Mouse (Mus musculus) ES-CJ7 (cell line): ENCODE results near the gene Gm17631.
"Not testable (repeated sequence)": the region's sequence is repeated elsewhere in the genome, so short reads cannot be mapped to it uniquely, and the experiment has no call there.

Experiments
- DNase-seq: peaks from one replicate; pipeline ENCODE4 v3.0.0; 2011; ENCODE audit warnings: low read depth, low spot score

Gene Gm17631

DNA sequence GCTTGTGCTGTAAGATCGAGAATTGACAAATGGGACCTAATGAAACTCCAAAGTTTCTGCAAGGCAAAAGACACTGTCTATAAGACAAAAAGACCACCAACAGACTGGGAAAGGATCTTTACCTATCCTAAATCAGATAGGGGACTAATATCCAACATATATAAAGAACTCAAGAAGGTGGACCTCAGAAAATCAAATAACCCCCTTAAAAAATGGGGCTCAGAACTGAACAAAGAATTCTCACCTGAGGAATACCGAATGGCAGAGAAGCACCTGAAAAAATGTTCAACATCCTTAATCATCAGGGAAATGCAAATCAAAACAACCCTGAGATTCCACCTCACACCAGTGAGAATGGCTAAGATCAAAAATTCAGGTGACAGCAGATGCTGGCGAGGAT is at the start of gene Gm17631:
Gene Gm17631, plus strand, starts transcription at position 301 of the 400 bp plus-strand sequence.
- not testable (repeated sequence) for DNase-seq

DNA sequence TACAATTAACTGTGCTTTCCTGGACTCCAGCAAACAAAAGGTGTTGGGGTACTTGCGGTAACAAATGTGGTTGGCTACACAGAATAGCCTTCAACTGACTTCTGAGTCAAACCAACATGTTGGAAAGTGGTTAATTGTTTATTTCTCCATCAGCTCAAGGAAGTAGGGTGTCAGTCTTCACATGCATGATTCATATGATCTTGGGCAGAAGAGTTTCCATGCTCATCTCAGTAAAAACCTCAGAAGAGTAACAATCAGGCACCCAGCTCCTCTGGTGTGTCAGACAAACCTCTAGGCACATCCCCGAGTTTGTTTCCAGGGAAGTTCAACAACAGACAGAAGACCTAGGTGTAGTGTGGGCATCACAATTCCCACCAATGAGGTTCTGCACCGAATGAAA is 44.7 kb upstream of the Gm17631 start:
- no peak for DNase-seq

DNA sequence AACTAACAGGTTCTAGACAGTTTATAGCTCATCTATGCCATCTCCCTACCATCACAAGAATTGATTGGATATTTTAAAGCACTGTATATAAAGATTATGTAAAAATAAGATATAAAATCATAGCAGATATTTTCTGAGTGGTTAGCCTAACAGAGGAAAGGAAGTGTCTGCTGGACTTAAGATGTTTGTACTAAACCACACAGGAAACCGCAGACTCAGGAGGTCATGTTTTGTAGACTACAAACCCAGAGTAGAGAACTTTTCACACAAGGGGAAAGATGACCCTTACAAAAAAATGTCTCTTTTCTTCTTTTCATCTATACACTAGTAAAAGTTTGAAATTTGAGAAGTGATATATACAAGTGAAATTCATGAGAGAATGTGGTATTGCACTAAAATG is 38.4 kb upstream of the Gm17631 start:
- no peak for DNase-seq

GRCm38 (mm10) chr6:129825559-129825958 is 36.9 kb upstream of the Gm17631 start:
- no peak for DNase-seq

GRCm38 (mm10) chr6:129876549-129876948 is 14.1 kb downstream of the Gm17631 start, which contains the start of gene Klra17:
Gene Klra17 (minus strand): TSS chr6:129876672.
- DNase-seq = no peak

DNA sequence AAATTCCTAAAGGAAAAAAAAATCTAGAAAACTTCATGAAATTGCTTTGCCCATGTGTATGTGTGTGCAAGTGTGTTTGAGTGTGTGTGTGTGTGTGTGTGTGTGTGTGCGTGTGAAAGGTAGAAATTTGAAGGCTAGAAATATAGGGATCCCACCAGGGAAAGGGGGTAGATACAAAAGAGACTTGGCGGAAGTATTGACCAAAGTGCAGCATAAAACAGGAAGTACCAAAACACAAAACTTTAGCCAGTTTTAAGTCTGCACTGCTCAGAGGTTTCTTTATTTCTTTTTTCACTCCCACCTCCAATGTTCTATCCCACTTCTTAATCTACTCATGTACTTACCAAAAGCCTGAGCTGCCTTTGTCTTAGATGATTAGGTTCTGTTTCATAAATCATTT is 20.1 kb downstream of the Gm17631 start:
- DNase-seq = no peak
